ENCODE assay signal across 8 mouse cellular contexts in the genomic region with DNA sequence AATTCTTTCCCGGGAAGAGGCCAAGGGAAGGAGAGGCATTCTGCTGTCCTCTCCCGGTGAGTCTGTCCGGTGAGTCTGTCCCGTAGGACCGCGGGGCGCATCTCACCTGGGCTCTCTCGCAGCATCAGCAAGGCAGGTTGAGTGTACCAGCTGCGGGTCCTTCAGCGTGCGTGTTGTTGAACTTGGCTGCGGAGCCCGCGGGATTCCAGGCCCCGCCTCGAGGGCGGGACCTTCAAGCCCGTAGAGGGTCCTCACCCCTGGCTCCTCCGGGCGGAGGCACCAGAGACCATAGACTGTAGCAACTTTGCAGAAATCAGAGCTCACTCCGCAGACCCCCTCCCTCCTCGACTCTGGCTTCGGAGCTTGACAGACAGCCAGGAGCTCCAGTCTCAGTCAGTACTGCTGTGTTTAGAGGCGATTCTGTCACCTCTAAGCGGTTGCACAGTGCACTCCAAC. TPM values are rescaled to one million over a fixed set of nuclear protein-coding genes. Genes with fewer than 3 reads are reported as not detected.
DNase-seq lines count a peak whose midpoint lies in the region; ATAC-seq and TF ChIP-seq lines count a peak whose summit lies in the region.

Zfp488 (minus strand) TSS at position 161 of the 456 bp plus-strand sequence.

- WGBS in heart, embryonic 14.5 days, result under 1% methylated on average over 25 of the region's 25 CpGs
- 2% methylated on average over 25 of the region's 25 CpGs for WGBS in heart, adult 2 months
- WGBS in embryonic facial prominence, embryonic 14.5 days, result under 1% methylated on average over 22 of the region's 25 CpGs
- 2% methylated on average over 25 of the region's 25 CpGs for WGBS in limb, embryonic 12.5 days
- 1% methylated on average over 25 of the region's 25 CpGs for WGBS in stomach, postnatal 0 days

- ATAC-seq in heart, embryonic 14.5 days (ENCODE audit: insufficient number of reproducible peaks, insufficient read depth, low FRiP score, low read depth), result peak; percentile 43; the same call in 1 of the 2 replicates
- ATAC-seq in embryonic facial prominence, embryonic 14.5 days (ENCODE audit: low read depth), result peak; percentile 79; the same call in 1 of the 2 replicates
- peak; percentile 71 for ATAC-seq in limb, embryonic 12.5 days (ENCODE audit: insufficient number of reproducible peaks, insufficient read depth, low FRiP score, low TSS enrichment, low read depth)
- 0 out of 2 replicates have a peak, but pooled peaks have one; percentile 15 for ATAC-seq in stomach, postnatal 0 days (ENCODE audit: low FRiP score, low TSS enrichment)
- no peak for ATAC-seq in frontal cortex, adult (ENCODE audit: low TSS enrichment)

- intact Hi-C loops in heart, adult 2 months (cut with DNase I), result no loop called here

- no peak for TF ChIP-seq EP300 in heart, adult 2 months (IDR thresholded peaks at IDR 0.05; ENCODE audit: insufficient read depth, low read depth, low read length)
- no peak for TF ChIP-seq EP300 in ES-Bruce4 (IDR thresholded peaks at IDR 0.05; ENCODE audit: insufficient read depth, low read depth, low read length)
- TF ChIP-seq EP300 in stomach, postnatal 0 days (optimal IDR thresholded peaks at IDR 0.05), result no peak

- H3K27ac ChIP-seq in heart, embryonic 14.5 days (replicated peaks in 1 of 2; ENCODE audit: control insufficient read depth in 1 of 2, insufficient read depth in 1 of 2, low read depth in 2 of 2, low read length in 2 of 2), result no peak within 1 kb of the TSS
- no peak within 1 kb of the TSS for H3K27ac ChIP-seq in heart, adult 2 months
- no peak within 1 kb of the TSS for H3K27ac ChIP-seq in ES-Bruce4 (ENCODE audit: insufficient read depth, low read length)
- H3K27ac ChIP-seq in embryonic facial prominence, embryonic 14.5 days (replicated peaks; ENCODE audit: low read depth, low read length), result no peak within 1 kb of the TSS
- no peak within 1 kb of the TSS for H3K27ac ChIP-seq in limb, embryonic 12.5 days
- H3K27ac ChIP-seq in stomach, postnatal 0 days (replicated peaks), result no peak within 1 kb of the TSS

- H3K4me1 ChIP-seq in heart, embryonic 14.5 days (ENCODE audit: control insufficient read depth in 2 of 2, insufficient read depth in 2 of 2, low read length in 2 of 2), result peaks cover 3 to 4% of the 10 kb centered on the region in 2 experiments; a peak in 1 of 4 replicates
- H3K4me1 ChIP-seq in heart, adult 2 months (ENCODE audit: control insufficient read depth, insufficient read depth, low read length), result no peaks in the 10 kb centered on the region
- H3K4me1 ChIP-seq in ES-Bruce4 (ENCODE audit: control insufficient read depth, insufficient read depth, low read length), result no peaks in the 10 kb centered on the region
- peaks cover 10% of the 10 kb centered on the region; the same call in 1 of the 2 replicates for H3K4me1 ChIP-seq in embryonic facial prominence, embryonic 14.5 days (ENCODE audit: control insufficient read depth, insufficient read depth, low read length)
- H3K4me1 ChIP-seq in limb, embryonic 12.5 days (replicated peaks), result peaks cover 11% of the 10 kb centered on the region
- H3K4me1 ChIP-seq in stomach, postnatal 0 days (replicated peaks; ENCODE audit: control insufficient read depth, insufficient read depth), result no peaks in the 10 kb centered on the region; the same call in 1 of the 2 replicates

- H3K4me2 ChIP-seq in heart, embryonic 14.5 days (ENCODE audit: low read length), result peak within 1 kb of the TSS; percentile 74
- H3K4me2 ChIP-seq in embryonic facial prominence, embryonic 14.5 days (ENCODE audit: low read depth, low read length), result peak within 1 kb of the TSS; percentile 72
- H3K4me2 ChIP-seq in limb, embryonic 12.5 days, result peak within 1 kb of the TSS; percentile 77
- H3K4me2 ChIP-seq in stomach, postnatal 0 days (replicated peaks; ENCODE audit: low read depth), result peak within 1 kb of the TSS; percentile 41

- no peak for DNase-seq in heart, adult 2 months
- DNase-seq in embryonic facial prominence, embryonic 14.5 days (ENCODE audit: low spot score), result peak; percentile 78
- no peak for DNase-seq in stomach, postnatal 0 days (ENCODE audit: low spot score)
- no peak for DNase-seq in thymus, adult 18-20 months

- H3K9ac ChIP-seq in heart, embryonic 14.5 days (ENCODE audit: low read length), result peak within 1 kb of the TSS; percentile 49; the same call in 1 of the 2 replicates
- H3K9ac ChIP-seq in heart, adult 2 months (ENCODE audit: low read depth, low read length), result no peak within 1 kb of the TSS
- no peak within 1 kb of the TSS for H3K9ac ChIP-seq in ES-Bruce4 (ENCODE audit: low read depth, poor library complexity, severe bottlenecking)
- peak within 1 kb of the TSS; percentile 56 for H3K9ac ChIP-seq in embryonic facial prominence, embryonic 14.5 days (ENCODE audit: low read depth, low read length)
- H3K9ac ChIP-seq in limb, embryonic 12.5 days (replicated peaks), result 0 out of 2 replicates have a peak within 1 kb of the TSS, but pooled peaks have one; percentile 42
- H3K9ac ChIP-seq in stomach, postnatal 0 days (ENCODE audit: low read length), result no peak within 1 kb of the TSS

- no peaks in the 10 kb centered on the region for H3K36me3 ChIP-seq in heart, embryonic 14.5 days (ENCODE audit: control insufficient read depth, insufficient read depth, low read length)
- no peaks in the 10 kb centered on the region for H3K36me3 ChIP-seq in heart, adult 2 months (ENCODE audit: control insufficient read depth, insufficient read depth, low read length)
- H3K36me3 ChIP-seq in ES-Bruce4 (ENCODE audit: control insufficient read depth, insufficient read depth, low read length, poor library complexity, severe bottlenecking), result no peaks in the 10 kb centered on the region
- H3K36me3 ChIP-seq in embryonic facial prominence, embryonic 14.5 days (ENCODE audit: control insufficient read depth, insufficient read depth, low read length), result no peaks in the 10 kb centered on the region
- H3K36me3 ChIP-seq in limb, embryonic 12.5 days, result no peaks in the 10 kb centered on the region
- no peaks in the 10 kb centered on the region for H3K36me3 ChIP-seq in stomach, postnatal 0 days (ENCODE audit: control insufficient read depth, insufficient read depth, low read length)

- no peaks in the 10 kb centered on the region for H3K79me2 ChIP-seq in heart, adult 2 months (replicated peaks; ENCODE audit: control insufficient read depth, insufficient read depth, low read length)

- TF ChIP-seq POLR2A in heart, adult 2 months (IDR thresholded peaks at IDR 0.05; ENCODE audit: insufficient read depth, low read depth, low read length), result no peak
- TF ChIP-seq POLR2A in ES-Bruce4 (IDR thresholded peaks at IDR 0.05; ENCODE audit: insufficient read depth, low read length), result no peak

- H3K9me3 ChIP-seq in heart, embryonic 14.5 days (ENCODE audit: control insufficient read depth, low read length), result no peaks in the 10 kb centered on the region
- H3K9me3 ChIP-seq in ES-Bruce4 (replicated peaks; ENCODE audit: control insufficient read depth, insufficient read depth, low read length, poor library complexity, severe bottlenecking), result no peaks in the 10 kb centered on the region
- H3K9me3 ChIP-seq in embryonic facial prominence, embryonic 14.5 days (ENCODE audit: control insufficient read depth, low read length), result no peaks in the 10 kb centered on the region
- H3K9me3 ChIP-seq in limb, embryonic 12.5 days, result no peaks in the 10 kb centered on the region
- H3K9me3 ChIP-seq in stomach, postnatal 0 days (ENCODE audit: control insufficient read depth, low read length), result no peaks in the 10 kb centered on the region

- H3K4me3 ChIP-seq in heart, embryonic 14.5 days (ENCODE audit: control insufficient read depth in 1 of 2, insufficient read depth in 1 of 2, low read depth in 1 of 2, low read length in 2 of 2), result peak within 1 kb of the TSS; percentile 37 to 41
- no peak within 1 kb of the TSS for H3K4me3 ChIP-seq in heart, adult 2 months
- H3K4me3 ChIP-seq in ES-Bruce4 (ENCODE audit: low read depth, low read length), result peak within 1 kb of the TSS; percentile 44
- H3K4me3 ChIP-seq in embryonic facial prominence, embryonic 14.5 days (ENCODE audit: low read depth, low read length), result peak within 1 kb of the TSS; percentile 43
- peak within 1 kb of the TSS; percentile 42 for H3K4me3 ChIP-seq in limb, embryonic 12.5 days (replicated peaks)
- H3K4me3 ChIP-seq in stomach, postnatal 0 days (ENCODE audit: low read depth, low read length), result peak within 1 kb of the TSS; percentile 20; the same call in 1 of the 2 replicates

- no peak for TF ChIP-seq CTCF in heart, adult 2 months (IDR thresholded peaks at IDR 0.05)
- TF ChIP-seq CTCF in ES-Bruce4 (IDR thresholded peaks at IDR 0.05; ENCODE audit: low read depth, low read length), result no peak
- no peak for TF ChIP-seq CTCF in stomach, postnatal 0 days (IDR thresholded peaks at IDR 0.05; ENCODE audit: low read depth)

- peaks cover 14% of the 10 kb centered on the region; the same call in 1 of the 2 replicates for H3K27me3 ChIP-seq in heart, embryonic 14.5 days (ENCODE audit: control insufficient read depth, insufficient read depth, low read length)
- H3K27me3 ChIP-seq in heart, adult 2 months (ENCODE audit: control insufficient read depth, insufficient read depth, low read length), result no peaks in the 10 kb centered on the region; the same call in 1 of the 2 replicates
- H3K27me3 ChIP-seq in ES-Bruce4 (ENCODE audit: control insufficient read depth, insufficient read depth, low read length, poor library complexity, severe bottlenecking), result no peaks in the 10 kb centered on the region
- H3K27me3 ChIP-seq in embryonic facial prominence, embryonic 14.5 days (replicated peaks; ENCODE audit: control insufficient read depth, insufficient read depth, low read length), result peaks cover 9% of the 10 kb centered on the region; the same call in 1 of the 2 replicates
- H3K27me3 ChIP-seq in limb, embryonic 12.5 days, result peaks cover 40% of the 10 kb centered on the region
- H3K27me3 ChIP-seq in stomach, postnatal 0 days (ENCODE audit: control insufficient read depth, insufficient read depth, low read length), result no peaks in the 10 kb centered on the region

RNA-seq across cellular contexts. Expression of gene Zfp488, which starts in this region (rescaled TPM):
- polyA plus RNA-seq in heart, embryonic 14.5 days (2014; fragmentation: Nextera tagmentation; extraction: Ambion mirVana), result not detected in 2 replicates
- total RNA-seq in heart, adult 2 months (2021), result not detected
- polyA plus RNA-seq in heart, adult 2 months (2012; rRNA removed), result not detected in 2 replicates
- not detected in 2 replicates for polyA plus RNA-seq in ES-Bruce4 (2011; ENCODE audit: insufficient read depth, insufficient read length, low read depth, missing spikeins)
- polyA plus RNA-seq in embryonic facial prominence, embryonic 14.5 days (2014; fragmentation: Nextera tagmentation; extraction: Ambion mirVana), result 0.13 and 0.14 TPM in 2 replicates
- 0.10 and 0.18 TPM in 2 replicates for polyA plus RNA-seq in limb, embryonic 12.5 days (2016; fragmentation: Nextera tagmentation; extraction: Ambion mirVana)
- polyA plus RNA-seq in stomach, postnatal 0 days (2015; fragmentation: Nextera tagmentation; extraction: Ambion mirVana), result 0.04 TPM in 1 of 2 replicates, not detected in the other

Comparison
In these comparisons a context has a peak if more than half of its experiments do, and no peak if none do; other contexts are left out.
1. Peak in ATAC-seq, H3K4me3 ChIP-seq, H3K9ac ChIP-seq and H3K4me2 ChIP-seq in heart, embryonic 14.5 days; RNA of the gene not detected or under 1 TPM.
2. Peak in DNase-seq, ATAC-seq, H3K4me3 ChIP-seq, H3K9ac ChIP-seq and H3K4me2 ChIP-seq in embryonic facial prominence, embryonic 14.5 days; RNA of the gene not detected or under 1 TPM.
3. Peak in ATAC-seq, H3K4me3 ChIP-seq, H3K9ac ChIP-seq and H3K4me2 ChIP-seq in limb, embryonic 12.5 days; RNA of the gene not detected or under 1 TPM.
4. Peak in ATAC-seq, H3K4me3 ChIP-seq and H3K4me2 ChIP-seq in stomach, postnatal 0 days; RNA of the gene not detected or under 1 TPM.